Comparison of ENCODE assay signal across 8 mouse cellular contexts in the genomic region with DNA sequence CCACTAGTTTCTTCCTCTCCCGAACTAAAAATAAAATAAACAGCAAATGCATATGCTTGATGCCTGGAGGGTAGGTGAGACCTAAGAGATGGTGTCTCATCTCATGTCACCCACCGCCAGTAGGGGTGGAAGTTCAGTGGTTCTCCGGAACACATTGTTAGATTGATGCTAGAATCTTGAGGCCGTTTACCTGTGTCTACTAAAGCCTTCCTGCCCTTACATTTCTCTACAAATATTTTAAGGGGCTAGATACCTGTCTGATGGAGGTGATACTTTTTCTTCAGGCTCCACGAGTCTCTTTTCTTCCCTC. TPM values are rescaled to one million over a fixed set of nuclear protein-coding genes. Genes with fewer than 3 reads are reported as not detected.
DNase-seq lines count a peak whose midpoint lies in the region; ATAC-seq lines count a peak whose summit lies in the region.

No protein-coding gene starts in this region.

- H3K4me1 ChIP-seq in heart, embryonic 12.5 days (replicated peaks), result peaks cover 30% of the 10 kb centered on the region
- H3K4me1 ChIP-seq in hindbrain, embryonic 12.5 days, result peaks cover 41% of the 10 kb centered on the region
- peaks cover 52% of the 10 kb centered on the region for H3K4me1 ChIP-seq in midbrain, embryonic 12.5 days

- H3K9me3 ChIP-seq in heart, embryonic 12.5 days (replicated peaks), result no peaks in the 10 kb centered on the region
- no peaks in the 10 kb centered on the region for H3K9me3 ChIP-seq in hindbrain, embryonic 12.5 days (replicated peaks)
- H3K9me3 ChIP-seq in midbrain, embryonic 12.5 days, result no peaks in the 10 kb centered on the region

- DNase-seq in heart, postnatal 10 days, result no peak
- DNase-seq in T-cell, adult 2 months (ENCODE audit: low spot score), result peak; percentile 24
- DNase-seq in right cerebral cortex, adult 2 months (ENCODE audit: low spot score in 2 of 2), result no peak
- DNase-seq in adipocyte (ENCODE audit: low spot score), result no peak

- H3K4me2 ChIP-seq in heart, embryonic 12.5 days, result peak overlapping the region; percentile 83
- H3K4me2 ChIP-seq in hindbrain, embryonic 12.5 days (replicated peaks), result peak overlapping the region; percentile 85
- peak overlapping the region; percentile 64 for H3K4me2 ChIP-seq in midbrain, embryonic 12.5 days (replicated peaks)

- no peak for ATAC-seq in heart, embryonic 12.5 days (ENCODE audit: insufficient number of reproducible peaks, low FRiP score)
- no peak for ATAC-seq in hindbrain, embryonic 12.5 days (ENCODE audit: low FRiP score)
- ATAC-seq in midbrain, embryonic 12.5 days (ENCODE audit: low FRiP score, low read depth), result no peak
- no peak for ATAC-seq in inflammation-experienced regulatory T-cells, adult 6 months

- H3K36me3 ChIP-seq in heart, embryonic 12.5 days, result no peaks in the 10 kb centered on the region
- no peaks in the 10 kb centered on the region for H3K36me3 ChIP-seq in hindbrain, embryonic 12.5 days
- H3K36me3 ChIP-seq in midbrain, embryonic 12.5 days, result no peaks in the 10 kb centered on the region

- peak overlapping the region; percentile 93 for H3K9ac ChIP-seq in heart, embryonic 12.5 days
- peak overlapping the region; percentile 89 for H3K9ac ChIP-seq in hindbrain, embryonic 12.5 days
- peak overlapping the region; percentile 77 for H3K9ac ChIP-seq in midbrain, embryonic 12.5 days (replicated peaks)

- peaks cover 3% of the 10 kb centered on the region; the same call in 1 of the 2 replicates for H3K27me3 ChIP-seq in heart, embryonic 12.5 days (replicated peaks)
- peaks cover 7% of the 10 kb centered on the region; the same call in 1 of the 2 replicates for H3K27me3 ChIP-seq in hindbrain, embryonic 12.5 days
- H3K27me3 ChIP-seq in midbrain, embryonic 12.5 days, result peaks cover 13% of the 10 kb centered on the region

- intact Hi-C loops in heart, postnatal 10 days (cut with DNase I), result loop anchor here (5.0 kb wide), 3 partner anchors 97 to 288 kb away; no protein-coding TSS in a partner anchor

- peak overlapping the region; percentile 83 for H3K4me3 ChIP-seq in heart, embryonic 12.5 days
- peak overlapping the region; percentile 71 for H3K4me3 ChIP-seq in hindbrain, embryonic 12.5 days
- H3K4me3 ChIP-seq in midbrain, embryonic 12.5 days, result peak overlapping the region; percentile 68

- H3K27ac ChIP-seq in heart, embryonic 12.5 days (ENCODE audit: poor library complexity, severe bottlenecking), result no peak overlapping the region
- peak overlapping the region; percentile 93 for H3K27ac ChIP-seq in hindbrain, embryonic 12.5 days
- H3K27ac ChIP-seq in midbrain, embryonic 12.5 days (replicated peaks), result peak overlapping the region; percentile 83

- WGBS in heart, embryonic 12.5 days, result 33% methylated on average over 5 of the region's 5 CpGs
- 34% methylated on average over 5 of the region's 5 CpGs for WGBS in hindbrain, embryonic 12.5 days
- WGBS in midbrain, embryonic 12.5 days, result 22% methylated on average over 5 of the region's 5 CpGs

RNA-seq across cellular contexts. Expression of a gene that starts 1.8 kb away (rescaled TPM):
- polyA plus RNA-seq in heart, embryonic 12.5 days (2016; fragmentation: Nextera tagmentation; extraction: Ambion mirVana), result 10.3 and 10.8 TPM in 2 replicates
- 10 to 100 TPM; 27.5 to 36.7 TPM for total RNA-seq in heart, postnatal 10 days (2021)
- polyA plus RNA-seq in hindbrain, embryonic 12.5 days (2016; fragmentation: Nextera tagmentation; extraction: Ambion mirVana), result 47.3 and 47.9 TPM in 2 replicates
- 38.5 and 41.7 TPM in 2 replicates for polyA plus RNA-seq in midbrain, embryonic 12.5 days (2016; fragmentation: Nextera tagmentation; extraction: Ambion mirVana)
- polyA plus RNA-seq in inflammation-experienced regulatory T-cells, adult 6 months (2017; shearing (Covaris generic)), result 10 to 100 TPM; 41.3 to 66.3 (median 64.8) TPM
